Mouse (Mus musculus): ENCODE measurements around the gene Cdh8.

The Cdh8 gene

DNA sequence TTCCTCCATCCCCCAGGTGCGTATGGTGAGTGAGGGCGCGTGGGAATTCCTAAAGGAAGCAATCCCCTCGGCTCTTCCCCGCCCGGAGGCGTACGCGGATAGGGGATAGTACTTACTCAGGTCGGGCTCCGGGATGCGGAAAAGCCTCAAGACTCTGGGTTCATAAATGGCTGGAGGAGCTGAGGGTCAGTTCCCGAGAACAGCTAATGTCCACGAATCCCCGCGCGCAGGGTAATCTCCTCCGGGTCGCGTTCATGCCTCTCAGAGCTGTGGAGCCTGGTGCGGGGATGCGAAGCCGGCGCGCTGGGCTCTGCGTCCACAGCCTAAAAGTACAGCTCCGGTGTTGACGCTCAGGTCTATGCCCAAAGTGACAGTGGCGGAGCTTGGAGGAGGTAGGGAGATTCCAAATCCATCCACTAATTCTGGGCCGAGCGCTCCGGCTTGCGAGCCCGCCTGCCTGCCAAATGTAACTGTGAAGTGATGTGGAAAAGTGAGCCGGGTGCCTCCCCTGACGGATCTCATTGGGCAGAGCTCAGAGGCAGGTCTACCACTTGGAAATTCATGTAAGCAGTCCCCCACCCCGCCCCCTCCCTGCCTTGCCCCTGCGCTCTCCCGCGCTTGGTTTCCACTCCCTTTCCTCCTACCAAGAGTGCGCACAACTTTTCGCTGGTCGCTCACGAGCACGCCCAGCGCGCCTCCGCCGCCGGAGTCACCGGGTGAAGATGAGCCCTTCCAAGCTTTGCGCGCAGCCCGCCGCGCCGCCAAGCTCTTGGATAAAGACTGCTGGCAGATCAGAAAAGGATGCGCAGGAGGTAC is at the start of gene Cdh8:
Gene Cdh8 (minus strand): TSS at position 506 of the 816 bp plus-strand sequence.
- peak; percentile 85 to 88 for DNase-seq

- no peak for DNase-seq
These were observed 30.2 kb upstream of the Cdh8 start for GRCm38 (mm10) chr8:99446506-99446905.

- no peak for DNase-seq
These were observed 9.6 kb upstream of the Cdh8 start for GRCm38 (mm10) chr8:99425901-99426300.

GRCm38 (mm10) chr8:99421516-99421915 is 5.2 kb upstream of the Cdh8 start:
- peak in 1 of 2 experiments; percentile 42 for DNase-seq

DNA sequence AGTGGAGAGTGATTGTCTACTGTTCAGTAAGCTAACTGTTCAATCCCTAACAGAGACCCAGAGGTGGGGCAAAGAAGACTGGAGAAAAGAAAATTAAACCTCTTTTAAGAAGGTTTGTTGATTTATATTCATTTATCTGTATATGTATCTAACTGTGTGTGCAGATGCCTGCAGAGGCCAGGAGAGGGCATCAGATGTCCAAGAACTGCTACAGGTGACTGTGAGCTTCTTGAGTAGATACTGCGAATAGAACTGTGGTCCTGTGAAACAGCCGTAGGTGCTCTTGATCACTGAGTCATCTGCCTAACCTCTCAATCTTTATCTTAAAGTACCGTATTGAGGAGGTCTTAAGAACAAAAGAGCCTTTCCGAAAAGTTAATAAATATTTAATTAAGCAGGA is 3.5 kb upstream of the Cdh8 start:
- DNase-seq = no peak

- DNase-seq = no peak
These were observed 1.2 kb upstream of the Cdh8 start for GRCm38 (mm10) chr8:99417456-99417855.

DNA sequence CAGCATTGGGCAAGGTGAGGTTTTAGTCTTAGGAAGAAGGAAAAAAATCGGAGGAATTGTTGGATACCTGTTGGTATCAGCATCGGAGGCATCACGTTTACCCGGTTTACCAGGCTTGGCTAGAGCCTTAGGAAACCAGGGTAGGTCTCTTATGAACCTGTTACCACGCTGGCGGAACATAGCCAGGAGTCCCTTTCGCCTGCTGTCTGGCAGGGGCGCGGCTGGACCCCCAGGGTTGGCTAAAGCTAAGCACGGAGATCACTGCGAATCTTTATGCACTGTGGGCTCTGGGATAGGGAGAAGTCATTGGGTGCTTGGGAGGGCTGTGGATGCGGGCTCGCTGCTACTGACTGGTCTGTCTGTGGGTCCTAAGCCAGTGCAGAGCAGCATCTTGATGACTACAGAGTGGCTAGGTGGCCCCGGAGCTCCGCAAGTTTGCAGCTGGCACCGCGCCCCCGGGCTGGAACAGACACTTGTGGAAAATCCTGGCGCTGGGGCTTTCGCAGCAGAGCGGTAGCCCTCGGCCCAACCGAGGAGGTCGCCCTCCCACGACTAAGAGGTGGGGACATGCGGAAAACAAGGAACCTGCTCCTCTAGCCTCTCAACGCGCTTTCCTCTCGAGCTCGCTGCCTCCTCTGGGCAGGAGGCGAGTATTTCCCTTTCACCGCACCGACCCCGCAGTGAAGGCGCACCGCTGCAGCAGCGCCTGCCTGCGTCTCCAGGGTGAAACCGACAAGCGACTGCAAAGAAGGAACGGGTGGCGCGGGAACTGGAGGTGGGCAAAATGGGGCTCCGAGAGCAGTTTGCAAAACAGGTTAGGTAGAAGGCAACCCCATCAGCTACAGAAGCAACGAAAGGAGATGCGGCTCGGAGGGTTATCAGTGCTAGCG is 950 bp downstream of the Cdh8 start:
- peak; percentile 70 to 72 for DNase-seq

- peak; percentile 20 to 44 for DNase-seq
These were observed 1.8 kb downstream of the Cdh8 start for GRCm38 (mm10) chr8:99414483-99414921.

DNA sequence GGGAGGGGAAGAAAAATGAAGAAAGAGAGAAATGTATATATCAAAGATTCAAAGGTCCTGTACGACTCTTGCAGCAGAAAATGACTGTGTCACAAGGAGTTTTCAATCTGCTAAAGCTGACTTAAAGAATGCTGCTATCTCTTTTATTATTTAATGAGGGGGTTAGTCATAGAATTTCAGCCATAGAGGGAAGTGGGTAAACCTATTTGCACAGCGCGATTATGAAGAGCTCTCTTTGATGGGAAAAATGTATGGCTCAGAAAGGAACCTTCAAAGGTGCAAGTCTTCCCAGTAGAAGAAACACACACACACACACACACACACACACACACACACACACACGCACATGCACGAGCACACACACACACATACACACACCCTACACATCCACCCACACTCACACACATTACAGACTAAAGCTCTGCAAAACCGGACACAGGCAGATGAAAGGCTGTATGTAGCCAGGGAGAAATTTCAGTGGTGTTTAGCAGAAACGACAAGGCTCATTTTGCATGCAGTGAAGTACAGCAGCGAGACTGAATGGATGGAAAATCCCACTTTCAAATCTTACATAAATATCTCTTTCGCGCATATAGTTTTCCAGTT is 2.3 kb downstream of the Cdh8 start:
- DNase-seq = peak in 1 of 2 experiments; percentile 35

- peak; percentile 50 to 61 for DNase-seq
These were observed 22.4 kb downstream of the Cdh8 start for GRCm38 (mm10) chr8:99393908-99394307.

- DNase-seq = no peak
These were observed 46.2 kb downstream of the Cdh8 start for GRCm38 (mm10) chr8:99370104-99370503.

GRCm38 (mm10) chr8:99369166-99369565 is 47.1 kb downstream of the Cdh8 start:
- DNase-seq = no peak

DNA sequence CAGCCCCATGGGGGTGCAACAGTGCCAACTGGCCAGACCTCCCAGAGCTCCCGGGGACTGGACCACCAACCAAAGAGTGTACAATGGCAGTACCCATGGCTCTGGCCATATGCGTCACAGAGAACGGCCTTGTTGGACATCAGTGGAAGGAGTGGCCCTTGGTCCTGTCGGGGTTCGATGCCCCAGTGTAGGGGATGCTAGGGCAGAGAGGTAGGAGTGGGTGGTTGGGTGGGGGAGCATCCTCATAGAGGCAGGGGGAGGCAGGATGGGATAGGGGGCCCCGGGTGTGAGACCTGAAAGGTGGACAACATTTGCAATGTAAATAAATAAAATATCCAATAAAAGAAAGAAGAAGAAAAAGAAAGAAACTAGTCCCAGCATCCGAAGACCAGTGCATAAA is 47.8 kb downstream of the Cdh8 start:
- DNase-seq = peak in 1 of 2 experiments; percentile 3

DNA sequence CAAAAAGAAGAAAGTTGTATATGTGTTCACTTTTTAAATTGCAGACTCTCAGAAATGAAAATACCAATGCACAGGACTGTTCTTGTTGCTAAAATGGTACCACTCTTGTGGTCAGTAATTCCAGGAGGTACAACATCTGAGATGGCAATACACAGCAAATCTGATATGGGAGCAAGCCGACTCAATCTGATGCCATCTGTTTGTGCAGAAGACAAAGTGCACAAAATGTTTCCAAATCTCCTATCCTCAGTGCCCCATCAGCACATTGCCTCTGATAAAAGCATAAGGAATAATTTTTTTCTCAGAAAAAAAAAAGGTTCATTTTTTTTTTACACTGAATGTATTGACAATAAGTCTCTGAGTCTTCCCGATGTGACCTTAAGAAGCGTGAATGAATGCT is 62.3 kb downstream of the Cdh8 start:
- DNase-seq = no peak

DNA sequence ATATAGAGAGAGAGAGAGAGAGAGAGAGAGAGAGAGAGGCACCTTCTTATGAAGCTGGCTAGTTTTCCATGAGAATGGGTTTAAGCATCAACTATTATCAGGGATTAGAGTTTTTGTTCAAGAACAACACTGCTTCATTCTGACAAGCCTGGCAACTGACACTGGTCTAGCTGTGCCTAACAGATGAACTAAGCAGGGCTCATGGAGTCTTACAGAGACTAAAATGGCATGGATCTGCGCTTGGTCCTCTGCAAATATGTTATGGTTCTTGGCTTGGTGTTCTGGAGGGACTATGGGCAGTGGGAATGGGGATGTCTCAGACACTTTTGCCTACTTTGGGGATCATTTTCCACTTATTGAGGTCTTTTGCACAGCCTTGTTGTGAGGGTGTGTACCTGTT is 63.0 kb downstream of the Cdh8 start:
- peak; percentile 7 to 16 for DNase-seq

DNA sequence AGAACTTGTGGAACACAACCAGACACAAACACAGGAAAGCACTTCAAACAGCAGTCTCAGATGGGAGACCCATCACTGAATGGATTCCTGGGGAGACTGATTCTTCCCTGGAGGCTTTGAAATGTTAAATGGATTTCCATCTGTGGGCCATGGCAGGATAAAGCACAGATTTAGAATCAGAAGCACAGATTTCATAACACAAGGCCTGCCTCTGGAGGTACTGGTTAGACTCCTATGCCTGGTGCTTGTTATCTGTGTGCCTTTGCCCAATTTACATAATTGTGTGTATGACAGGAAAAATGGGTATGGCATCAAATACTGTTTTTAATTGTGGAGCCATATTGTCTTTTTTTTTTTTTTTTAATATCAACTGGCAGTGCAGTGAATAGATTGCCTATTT is 66.8 kb downstream of the Cdh8 start:
- DNase-seq = no peak

DNA sequence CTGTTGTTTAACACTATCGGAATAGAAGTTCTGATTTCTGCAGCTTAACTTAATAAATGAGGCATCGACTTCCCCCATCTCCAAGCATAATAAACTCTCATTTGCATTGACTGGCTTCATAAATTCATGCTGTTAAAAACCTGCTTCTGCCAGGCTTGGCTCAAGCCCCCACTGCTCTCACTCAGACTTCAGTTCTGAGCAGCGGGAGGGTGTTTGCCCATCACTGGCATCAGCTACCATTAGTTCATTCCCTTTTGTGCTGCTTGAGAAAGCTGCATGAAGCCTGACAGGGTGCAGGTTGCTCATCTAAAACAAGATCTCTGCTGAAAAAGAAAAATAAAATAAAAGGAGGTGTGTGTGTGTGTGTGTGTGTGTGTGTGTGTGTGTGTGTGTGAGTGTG is 67.7 kb downstream of the Cdh8 start:
- DNase-seq = peak; percentile 23 to 35

DNA sequence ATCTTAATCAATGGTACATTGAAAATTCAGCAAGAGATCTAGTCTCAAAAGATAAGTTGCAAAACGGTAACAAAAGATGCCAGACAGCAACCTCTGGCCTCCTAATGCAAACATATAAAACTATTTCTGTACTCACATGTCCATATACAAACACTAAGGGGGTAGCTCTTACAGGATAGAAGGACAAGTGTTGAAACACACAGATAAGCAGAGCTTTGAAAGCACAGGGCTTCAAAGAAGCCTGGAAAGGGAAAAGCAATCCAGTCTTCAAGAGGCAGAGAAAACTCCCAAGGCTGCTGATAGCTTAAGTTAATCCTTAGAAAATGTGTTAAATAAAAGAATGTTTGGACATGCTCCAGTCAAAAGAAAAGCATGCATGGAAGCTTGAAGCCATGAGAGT is 77.0 kb downstream of the Cdh8 start:
- DNase-seq = no peak

- DNase-seq = no peak
These were observed 88.7 kb downstream of the Cdh8 start for GRCm38 (mm10) chr8:99327559-99327958.

GRCm38 (mm10) chr8:99314561-99314960 is 101.7 kb downstream of the Cdh8 start:
- DNase-seq = no peak

GRCm38 (mm10) chr8:99304184-99304583 is 112.1 kb downstream of the Cdh8 start:
- no peak for DNase-seq

DNA sequence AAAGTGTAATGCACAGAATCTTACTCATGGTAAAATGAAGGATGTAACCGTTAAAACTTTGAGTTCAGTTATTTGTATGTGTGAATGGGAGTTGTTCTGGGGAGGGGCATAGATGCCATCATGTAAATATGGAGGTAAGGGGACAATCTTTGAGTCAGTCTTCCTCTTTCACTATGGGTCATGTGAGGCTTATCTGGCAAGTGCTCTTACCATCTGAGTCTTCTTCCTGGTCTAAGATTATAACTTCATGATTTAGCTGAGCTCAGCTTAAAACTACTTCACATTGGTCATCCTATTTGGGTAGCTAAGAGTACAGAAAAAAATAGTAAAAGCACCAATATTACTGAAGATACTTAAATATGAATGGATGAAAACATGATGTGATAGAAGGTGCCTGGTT is 126.1 kb downstream of the Cdh8 start:
- DNase-seq = no peak

DNA sequence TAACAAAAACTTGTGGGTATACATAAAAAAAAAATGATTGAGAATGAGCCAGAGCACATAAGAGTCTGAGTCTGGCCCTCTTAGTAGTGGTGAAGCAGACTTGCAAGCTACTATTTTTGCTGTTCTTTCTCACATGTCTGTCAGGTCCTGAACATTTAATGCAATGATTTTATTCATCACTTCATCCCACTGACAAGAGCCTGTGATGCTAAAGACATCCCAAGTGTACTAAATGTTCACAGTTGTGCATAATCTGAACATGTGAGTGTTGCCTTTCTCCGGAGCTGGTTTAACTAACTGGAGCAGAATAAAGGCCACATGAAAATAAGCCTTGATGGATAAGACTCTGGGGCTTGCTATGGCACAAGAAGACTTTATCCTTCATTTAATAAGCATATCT is 131.2 kb downstream of the Cdh8 start:
- no peak for DNase-seq

Data from cerebellum, postnatal 36 days (tissue).